Mouse (Mus musculus) erythroblast, embryonic 14.5 days (primary cell): ENCODE measurements around the gene Lrig1.

Experiments
- GATA1 ChIP-seq: IDR thresholded peaks from 2 replicates; pipeline ENCODE4 v1.6.1; 2012; ENCODE audit warnings: low read length, inconsistent platforms, mixed read lengths
- TAL1 ChIP-seq: IDR thresholded peaks from 3 replicates; pipeline ENCODE4 v1.6.1; 2012; ENCODE audit warnings: low read length, inconsistent platforms, mixed read lengths

GRCm38 (mm10) chr6:94596051-94596760 is 103.8 kb downstream of the Lrig1 start:
- TF ChIP-seq TAL1 (no peak), GATA1 (no peak)
